Mouse (Mus musculus) forebrain, embryonic 16.5 days (tissue): ENCODE measurements around the gene Gldc. TPM values are rescaled to one million over a fixed set of nuclear protein-coding genes. Genes with fewer than 3 reads are reported as not detected.

Source experiments
- ATAC-seq: fragments of 200-750 bp; cut with Nextera tagmentation; 2 replicates; pipeline ENCODE4 v1.8.0; 2017; ENCODE audit warnings: mild to moderate bottlenecking, moderate library complexity
- H3K27ac ChIP-seq: fragments of 300-500 bp; sonication (generic); 2 replicates; pipeline ENCODE4 v1.5.1; 2014; ENCODE audit warnings: low read length, control low read depth
- H3K27me3 ChIP-seq: fragments of 300-500 bp; sonication (generic); replicated peaks from 2 replicates; pipeline ENCODE4 v1.6.1; 2014; ENCODE audit warnings: low read length; ENCODE audit not compliant: control insufficient read depth, insufficient read depth
- H3K36me3 ChIP-seq: fragments of 300-500 bp; sonication (generic); 2 replicates; pipeline ENCODE4 v1.6.1; 2014; ENCODE audit not compliant: control insufficient read depth, insufficient read depth
- H3K4me1 ChIP-seq: fragments of 300-500 bp; sonication (generic); replicated peaks from 2 replicates; pipeline ENCODE4 v1.6.1; 2014; ENCODE audit warnings: low read length; ENCODE audit not compliant: control insufficient read depth, insufficient read depth
- H3K4me2 ChIP-seq: fragments of 300-500 bp; sonication (generic); 2 replicates; pipeline ENCODE4 v1.6.1; 2014; ENCODE audit warnings: mild to moderate bottlenecking, low read length, control low read depth
- H3K4me3 ChIP-seq: fragments of 300-500 bp; sonication (generic); replicated peaks from 2 replicates; pipeline ENCODE4 v1.5.1; 2014; ENCODE audit warnings: mild to moderate bottlenecking, low read length, control low read depth
- H3K9ac ChIP-seq: fragments of 300-500 bp; sonication (generic); replicated peaks from 2 replicates; pipeline ENCODE4 v1.6.1; 2014; ENCODE audit warnings: low read depth, low read length, control low read depth
- H3K9me3 ChIP-seq: fragments of 300-500 bp; sonication (generic); 2 replicates; pipeline ENCODE4 v1.6.1; 2016; ENCODE audit warnings: low read length; ENCODE audit not compliant: control insufficient read depth
- WGBS: fragments of 180-500 bp; shearing (Covaris S2); extraction: QIAGEN DNeasy Blood & Tissue Kit; methylation state at CpG from one replicate; pipeline ENCODE4 v1.1.7; 2014; 5-methylcytosine and 5-hydroxymethylcytosine counted together
- polyA plus RNA-seq: library from polyadenylated mRNA; unstranded; fragments of >200 nt; fragmentation: Nextera tagmentation; extraction: Ambion mirVana; gene quantifications from 2 replicates; pipeline ENCODE4 v1.2.1, GENCODE M21; 2015

Gene Gldc
- polyA plus RNA-seq, 1 experiment from 2014 or later, result 10.9 TPM

DNA sequence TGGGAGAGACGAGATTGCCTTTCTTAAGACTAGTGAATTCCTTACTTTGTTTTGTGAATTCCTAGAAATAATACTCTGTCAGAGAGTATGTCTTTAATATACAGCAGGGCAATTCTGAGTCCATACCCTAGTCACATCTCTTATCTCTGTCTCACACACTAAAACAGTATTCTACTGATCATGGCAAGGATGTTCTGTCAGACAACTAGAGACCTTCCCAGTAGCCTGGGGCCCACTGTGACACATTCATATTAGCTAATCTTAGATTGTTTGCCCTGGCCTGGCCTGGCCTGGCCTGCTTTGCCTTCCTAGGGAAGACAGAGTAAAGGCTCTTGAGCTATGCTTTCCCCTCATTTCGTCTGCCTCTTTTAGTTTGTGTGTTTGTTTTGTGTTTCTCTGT lies 124.6 kb downstream of the Gldc start:
- Histone ChIP-seq H3K36me3 (no peaks in the 10 kb centered on the region; the same call in 1 of the 2 replicates), H3K9me3 (no peaks in the 10 kb centered on the region), H3K4me1 (no peaks in the 10 kb centered on the region; the same call in 1 of the 2 replicates), H3K4me2 (no peak overlapping the region), H3K9ac (no peak overlapping the region), H3K27me3 (no peaks in the 10 kb centered on the region), H3K27ac (no peak overlapping the region), H3K4me3 (no peak overlapping the region)
- 85% methylated on average over 2 of the region's 2 CpGs for WGBS
- no peak for ATAC-seq

Other genes with a start within 250 kb of the Gldc start
- not detected in 2 replicates for gene Trpd52l3, start 171.6 kb downstream of the Gldc start, polyA plus RNA-seq
- 73.3 and 74.2 TPM in 2 replicates for gene Uhrf2, start 144.9 kb downstream of the Gldc start, polyA plus RNA-seq
- not detected in 2 replicates for gene Mbl2, start 57.5 kb upstream of the Gldc start, polyA plus RNA-seq